Mouse (Mus musculus): ENCODE data around the gene Rad51. TPM values are rescaled to one million over a fixed set of nuclear protein-coding genes. Genes with fewer than 3 reads are reported as not detected.

Gene Rad51
- 21.8 and 28.0 TPM in 2 replicates for polyA plus RNA-seq (2015; fragmentation: Nextera tagmentation; extraction: Ambion mirVana)

DNA sequence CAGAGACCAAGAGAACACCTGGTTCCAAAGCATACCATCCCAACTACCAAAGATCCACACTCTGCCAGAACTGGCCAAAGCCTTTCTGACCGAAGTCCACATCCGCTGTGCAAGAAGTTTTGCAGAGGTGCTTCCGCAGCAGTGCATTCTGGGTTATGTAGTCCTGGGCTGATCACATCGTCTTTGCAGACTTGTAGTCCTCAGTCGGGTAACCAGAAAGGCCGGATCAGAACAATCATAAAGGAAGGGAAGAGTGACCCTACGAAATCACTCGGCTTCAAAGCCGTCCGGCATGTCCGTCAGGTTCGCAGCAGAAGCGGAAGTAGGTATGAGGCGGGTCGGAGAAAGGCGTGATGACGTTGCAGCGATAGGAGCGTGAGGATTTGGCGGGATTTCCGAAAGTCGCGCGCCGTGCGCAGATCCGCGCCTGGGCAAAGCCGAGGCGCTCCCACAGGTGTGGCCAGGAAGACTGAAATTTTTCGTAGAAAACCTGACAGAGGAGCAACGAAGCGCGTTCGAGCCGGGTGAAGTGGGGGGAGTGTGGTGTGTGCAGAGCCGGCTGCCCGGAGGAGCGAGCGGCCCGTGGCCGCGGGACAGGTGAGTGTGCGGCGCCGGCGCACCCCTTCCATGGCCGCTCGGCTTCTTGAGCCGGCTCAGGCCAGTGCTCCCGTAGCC is at the start of gene Rad51:
Rad51 (plus strand) TSS at position 356 of the 675 bp plus-strand sequence.
- Histone ChIP-seq H3K4me1 (replicated peaks) (peaks cover 16% of the 10 kb centered on the region), H3K4me3 (peak within 1 kb of the TSS; percentile 80), H3K36me3 (peaks cover 9% of the 10 kb centered on the region; the same call in 1 of the 2 replicates), H3K27me3 (no peaks in the 10 kb centered on the region), H3K27ac (peak within 1 kb of the TSS; percentile 94), H3K4me2 (peak within 1 kb of the TSS; percentile 98), H3K9me3 (replicated peaks) (no peaks in the 10 kb centered on the region), H3K9ac (peak within 1 kb of the TSS; percentile 69)
- under 1% methylated on average over 51 of the region's 51 CpGs for WGBS
- peak; percentile 83 for ATAC-seq (replicated peaks; ENCODE audit: insufficient number of reproducible peaks, insufficient read depth, low FRiP score, low read depth)

GRCm38 (mm10) chr2:119072397-119072796 is 40.2 kb upstream of the Rad51 start:
- H3K4me1 ChIP-seq (replicated peaks): no peaks in the 10 kb centered on the region
- no peaks in the 10 kb centered on the region for H3K27me3 ChIP-seq
- H3K4me2 ChIP-seq: no peak overlapping the region
- H3K36me3 ChIP-seq: peaks cover 43% of the 10 kb centered on the region
- no peak overlapping the region for H3K9ac ChIP-seq
- WGBS: 90% methylated on average over 4 of the region's 4 CpGs
- no peak overlapping the region for H3K4me3 ChIP-seq
- no peak overlapping the region for H3K27ac ChIP-seq
- H3K9me3 ChIP-seq (replicated peaks): no peaks in the 10 kb centered on the region
- no peak for ATAC-seq (replicated peaks; ENCODE audit: insufficient number of reproducible peaks, insufficient read depth, low FRiP score, low read depth)

- ATAC-seq (replicated peaks; ENCODE audit: insufficient number of reproducible peaks, insufficient read depth, low FRiP score, low read depth): no peak
- H3K9ac ChIP-seq: no peak overlapping the region
- no peaks in the 10 kb centered on the region for H3K27me3 ChIP-seq
- H3K27ac ChIP-seq: no peak overlapping the region
- H3K9me3 ChIP-seq (replicated peaks): no peaks in the 10 kb centered on the region
- H3K36me3 ChIP-seq: peaks cover 32% of the 10 kb centered on the region; the same call in 1 of the 2 replicates
- WGBS: 89% methylated on average over 2 of the region's 2 CpGs
- H3K4me1 ChIP-seq (replicated peaks): no peaks in the 10 kb centered on the region
- no peak overlapping the region for H3K4me3 ChIP-seq
- H3K4me2 ChIP-seq: no peak overlapping the region
These were observed 26.4 kb upstream of the Rad51 start for GRCm38 (mm10) chr2:119086156-119086555.

DNA sequence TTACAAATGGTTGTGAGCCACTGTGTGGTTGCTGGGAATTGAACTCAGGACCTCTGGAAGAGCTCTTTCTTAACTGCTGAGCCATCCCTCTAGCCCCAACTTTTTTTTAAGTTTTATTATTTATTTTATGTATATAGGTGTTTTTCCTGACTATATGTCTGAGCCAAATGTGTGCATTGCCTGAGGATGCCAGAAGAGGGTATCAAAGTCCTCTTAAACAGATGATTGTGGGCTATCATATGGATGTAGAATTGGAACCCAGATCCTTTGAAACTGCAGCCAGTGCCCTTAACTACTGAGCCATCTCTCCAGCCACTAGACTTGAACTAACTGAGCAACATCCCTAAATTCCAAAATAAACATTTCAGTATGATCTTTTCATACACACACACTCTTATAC is 11.0 kb upstream of the Rad51 start:
- no peak for ATAC-seq (replicated peaks; ENCODE audit: insufficient number of reproducible peaks, insufficient read depth, low FRiP score, low read depth)
- H3K36me3 ChIP-seq: peaks cover 40% of the 10 kb centered on the region
- no peaks in the 10 kb centered on the region for H3K27me3 ChIP-seq
- no peaks in the 10 kb centered on the region for H3K9me3 ChIP-seq (replicated peaks)
- H3K9ac ChIP-seq: no peak overlapping the region
- no peak overlapping the region for H3K27ac ChIP-seq
- no peak overlapping the region for H3K4me3 ChIP-seq
- H3K4me1 ChIP-seq (replicated peaks): no peaks in the 10 kb centered on the region
- no peak overlapping the region for H3K4me2 ChIP-seq

- Histone ChIP-seq H3K27ac (no peak overlapping the region), H3K27me3 (no peaks in the 10 kb centered on the region), H3K9me3 (replicated peaks) (no peaks in the 10 kb centered on the region), H3K4me1 (replicated peaks) (peaks cover under 1% of the 10 kb centered on the region; the same call in 1 of the 2 replicates), H3K36me3 (peaks cover 26% of the 10 kb centered on the region), H3K9ac (no peak overlapping the region), H3K4me2 (no peak overlapping the region), H3K4me3 (no peak overlapping the region)
- 75% methylated on average over 5 of the region's 5 CpGs for WGBS
- no peak for ATAC-seq (replicated peaks; ENCODE audit: insufficient number of reproducible peaks, insufficient read depth, low FRiP score, low read depth)
These were observed 6.0 kb upstream of the Rad51 start for GRCm38 (mm10) chr2:119106583-119106982.

DNA sequence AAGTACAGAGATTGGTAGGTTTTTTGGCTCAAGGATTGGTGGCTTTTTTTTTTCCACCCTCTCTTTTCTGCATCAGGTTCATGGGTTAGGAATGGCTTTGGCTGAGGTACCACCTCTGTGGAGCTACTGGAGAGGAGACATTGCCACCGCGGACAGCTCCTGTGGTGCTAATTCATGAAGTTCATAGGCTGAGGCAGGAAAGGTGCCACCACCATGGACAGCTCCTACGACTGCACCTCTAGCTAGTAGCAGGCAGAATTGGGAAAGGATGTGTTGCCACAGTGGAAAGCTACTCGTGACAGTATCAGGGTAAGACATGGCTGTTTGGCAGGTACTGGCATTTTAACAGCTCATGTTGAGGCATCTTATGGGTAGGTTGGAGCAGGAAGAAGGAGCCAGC is 4.0 kb upstream of the Rad51 start:
- H3K9me3 ChIP-seq (replicated peaks): no peaks in the 10 kb centered on the region
- H3K4me1 ChIP-seq (replicated peaks): peaks cover 10% of the 10 kb centered on the region
- H3K9ac ChIP-seq: no peak overlapping the region
- no peak overlapping the region for H3K27ac ChIP-seq
- 46% methylated on average over 4 of the region's 4 CpGs for WGBS
- ATAC-seq (replicated peaks; ENCODE audit: insufficient number of reproducible peaks, insufficient read depth, low FRiP score, low read depth): no peak
- peaks cover 7% of the 10 kb centered on the region; the same call in 1 of the 2 replicates for H3K36me3 ChIP-seq
- H3K4me3 ChIP-seq: no peak overlapping the region
- no peak overlapping the region for H3K4me2 ChIP-seq
- no peaks in the 10 kb centered on the region for H3K27me3 ChIP-seq

DNA sequence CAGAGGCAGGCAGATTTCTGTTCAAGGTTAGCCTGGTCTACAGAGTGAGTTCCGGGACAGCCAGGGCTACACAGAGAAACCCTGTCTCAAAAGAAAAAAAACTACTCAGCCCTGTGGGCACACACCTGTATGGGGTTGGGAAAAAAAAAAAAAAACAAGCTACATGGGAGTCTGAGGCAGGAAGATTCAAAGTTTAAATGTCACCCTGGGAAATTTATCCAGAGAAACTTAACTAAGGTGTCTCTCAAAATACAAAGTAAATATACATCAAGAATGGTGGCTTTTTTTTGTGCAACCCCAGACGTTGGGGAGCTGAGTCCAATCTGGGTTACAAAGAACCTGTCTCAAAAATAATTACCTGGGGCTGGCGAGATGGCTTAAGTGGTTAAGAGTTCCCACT is 1.5 kb upstream of the Rad51 start:
- no peak overlapping the region for H3K9ac ChIP-seq
- H3K9me3 ChIP-seq (replicated peaks): no peaks in the 10 kb centered on the region
- H3K36me3 ChIP-seq: peaks cover 3% of the 10 kb centered on the region; the same call in 1 of the 2 replicates
- no peak overlapping the region for H3K27ac ChIP-seq
- no peak overlapping the region for H3K4me2 ChIP-seq
- H3K27me3 ChIP-seq: no peaks in the 10 kb centered on the region
- peaks cover 16% of the 10 kb centered on the region for H3K4me1 ChIP-seq (replicated peaks)
- ATAC-seq (replicated peaks; ENCODE audit: insufficient number of reproducible peaks, insufficient read depth, low FRiP score, low read depth): no peak
- 87% methylated on average over 3 of the region's 3 CpGs for WGBS
- no peak overlapping the region for H3K4me3 ChIP-seq

DNA sequence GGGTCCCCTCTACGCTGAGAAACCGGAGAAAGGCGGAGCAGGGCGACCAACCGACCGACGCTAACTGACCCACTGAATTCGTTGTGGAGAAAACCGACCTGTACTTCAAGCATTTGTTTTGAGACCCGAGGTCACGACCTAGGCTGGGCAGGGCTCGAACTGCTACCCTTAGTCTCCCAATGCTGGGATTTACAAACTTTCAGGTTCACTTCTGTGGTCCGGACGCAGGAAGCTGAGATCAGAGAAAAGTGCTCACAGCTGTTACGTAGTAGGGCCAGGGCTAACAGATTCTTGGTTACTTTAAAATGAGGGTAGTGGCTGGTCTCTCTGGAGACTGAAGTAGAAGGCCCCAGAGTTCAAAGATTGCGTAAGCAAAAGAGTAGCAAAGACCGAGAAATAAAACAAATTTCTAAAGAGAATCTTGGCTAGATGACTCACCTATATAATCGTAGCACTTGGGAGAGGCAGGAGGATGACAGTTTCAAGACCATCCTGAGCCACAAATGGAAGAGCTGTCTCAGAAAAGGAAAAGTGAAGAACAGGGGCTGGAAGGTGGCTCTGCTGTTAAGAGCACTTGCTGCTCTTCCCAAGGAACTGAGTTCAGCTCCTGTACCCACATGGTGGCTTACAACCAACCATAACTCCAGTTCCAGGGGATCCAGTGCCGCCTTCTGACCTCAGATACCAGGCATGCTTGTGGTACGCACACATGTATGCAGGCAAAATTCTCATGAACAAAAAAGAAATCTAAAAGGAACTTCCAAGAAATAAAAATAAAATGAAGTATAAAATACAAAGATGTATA is 730 bp downstream of the Rad51 start:
- H3K27me3 ChIP-seq: no peaks in the 10 kb centered on the region
- ATAC-seq (replicated peaks; ENCODE audit: insufficient number of reproducible peaks, insufficient read depth, low FRiP score, low read depth): no peak
- peak overlapping the region; percentile 69 for H3K9ac ChIP-seq
- peak overlapping the region; percentile 80 for H3K4me3 ChIP-seq
- H3K4me1 ChIP-seq (replicated peaks): peaks cover 16% of the 10 kb centered on the region
- peak overlapping the region; percentile 98 for H3K4me2 ChIP-seq
- 9% methylated on average over 20 of the region's 20 CpGs for WGBS
- H3K27ac ChIP-seq: peak overlapping the region; percentile 94; the same call in 1 of the 2 replicates
- H3K9me3 ChIP-seq (replicated peaks): no peaks in the 10 kb centered on the region
- H3K36me3 ChIP-seq: 0 out of 2 replicates have a peak, but pooled peaks cover 6% of the 10 kb centered on the region

DNA sequence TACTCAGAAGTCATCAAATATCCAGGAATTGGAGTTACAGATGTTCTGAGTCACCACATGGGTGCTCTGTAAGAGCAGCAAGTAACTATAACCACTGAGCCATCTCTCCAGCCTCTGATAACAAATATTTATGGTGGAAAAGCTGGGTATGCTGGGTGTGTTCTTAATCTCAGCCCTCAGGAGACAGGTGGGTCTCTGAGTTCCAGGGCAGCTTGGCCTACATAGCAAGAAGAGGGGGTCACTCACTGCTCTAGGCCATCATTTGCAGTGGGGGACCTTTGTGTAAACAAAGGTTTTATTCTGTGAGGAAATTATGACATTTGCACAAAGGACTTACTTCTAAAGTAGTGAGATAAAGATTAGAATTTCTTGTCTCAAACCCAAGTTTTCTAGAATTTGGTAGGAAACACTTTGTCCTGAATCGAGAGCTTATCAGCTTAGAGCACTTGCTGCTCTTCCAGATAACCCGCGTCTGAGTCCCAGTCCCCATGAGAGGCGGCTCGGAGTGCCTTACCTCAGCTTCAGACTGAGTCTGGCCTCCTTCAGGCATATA is 23.8 kb downstream of the Rad51 start:
- H3K9ac ChIP-seq: no peak overlapping the region
- ATAC-seq (replicated peaks; ENCODE audit: insufficient number of reproducible peaks, insufficient read depth, low FRiP score, low read depth): no peak
- no peaks in the 10 kb centered on the region for H3K9me3 ChIP-seq (replicated peaks)
- H3K4me3 ChIP-seq: no peak overlapping the region
- no peak overlapping the region for H3K27ac ChIP-seq
- H3K36me3 ChIP-seq: peaks cover 68% of the 10 kb centered on the region
- 37% methylated on average over 5 of the region's 5 CpGs for WGBS
- H3K27me3 ChIP-seq: no peaks in the 10 kb centered on the region
- H3K4me2 ChIP-seq: no peak overlapping the region
- H3K4me1 ChIP-seq (replicated peaks): no peaks in the 10 kb centered on the region

DNA sequence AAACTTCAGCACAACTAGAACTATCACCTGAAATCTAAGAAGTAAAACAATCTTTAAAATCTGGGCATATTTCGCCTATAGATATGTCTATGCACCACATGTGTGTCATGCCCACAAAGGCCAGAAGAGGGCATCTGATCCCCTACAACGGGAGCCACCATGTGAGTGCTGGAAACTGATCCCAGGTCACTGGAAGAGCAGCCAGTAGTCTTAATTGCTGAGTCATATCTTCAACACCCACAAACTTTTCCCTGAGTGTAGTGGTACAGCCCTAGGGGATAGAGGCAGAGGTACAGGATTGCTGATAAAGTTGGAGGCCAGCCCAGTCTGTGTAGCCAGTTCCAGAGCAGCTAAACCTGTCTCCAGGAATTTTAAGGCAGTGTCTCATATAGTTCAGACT is 32.6 kb downstream of the Rad51 start:
- Histone ChIP-seq H3K4me2 (no peak overlapping the region), H3K9ac (no peak overlapping the region), H3K4me3 (no peak overlapping the region), H3K9me3 (replicated peaks) (no peaks in the 10 kb centered on the region), H3K27ac (no peak overlapping the region), H3K27me3 (no peaks in the 10 kb centered on the region), H3K4me1 (replicated peaks) (no peaks in the 10 kb centered on the region), H3K36me3 (peaks cover 82% of the 10 kb centered on the region)
- ATAC-seq (replicated peaks; ENCODE audit: insufficient number of reproducible peaks, insufficient read depth, low FRiP score, low read depth): no peak
- 87% methylated on average over 2 of the region's 2 CpGs for WGBS

DNA sequence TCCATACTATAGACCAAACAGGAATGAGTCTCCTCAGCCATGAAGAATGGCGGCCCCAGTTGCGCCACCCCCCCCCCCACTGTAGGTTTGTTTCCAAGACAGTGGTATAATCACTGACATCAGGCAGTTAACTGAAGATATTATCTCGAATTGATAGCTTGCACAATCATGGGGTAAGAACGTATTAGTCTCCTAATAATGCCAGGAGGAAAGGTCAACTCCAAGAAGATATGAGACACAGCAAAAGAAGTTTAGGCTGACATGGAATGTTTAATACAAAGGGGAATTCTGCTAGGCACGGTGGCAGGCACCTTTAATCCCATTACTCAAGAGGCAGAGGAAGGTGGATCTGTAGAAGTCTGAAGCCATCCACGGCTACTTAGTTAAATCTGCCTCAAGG is 33.8 kb downstream of the Rad51 start:
- 79% methylated on average over 6 of the region's 6 CpGs for WGBS

More for the DNA sequence above, 33.8 kb downstream of the Rad51 start:
- Histone ChIP-seq H3K9ac (no peak overlapping the region), H3K9me3 (replicated peaks) (no peaks in the 10 kb centered on the region), H3K36me3 (peaks cover 83% of the 10 kb centered on the region), H3K27ac (no peak overlapping the region), H3K4me2 (no peak overlapping the region), H3K27me3 (no peaks in the 10 kb centered on the region), H3K4me3 (no peak overlapping the region), H3K4me1 (replicated peaks) (no peaks in the 10 kb centered on the region)
- ATAC-seq (replicated peaks; ENCODE audit: insufficient number of reproducible peaks, insufficient read depth, low FRiP score, low read depth): no peak

Data from heart, embryonic 15.5 days (tissue).